Mouse (Mus musculus) forebrain, postnatal 0 days (tissue): ENCODE measurements around the gene Asic2. TPM values are rescaled to one million over a fixed set of nuclear protein-coding genes. Genes with fewer than 3 reads are reported as not detected.

Experiments
- ATAC-seq: fragments of 200-750 bp; cut with Nextera tagmentation; 2 replicates; pipeline ENCODE4 v1.8.0; 2017; ENCODE audit warnings: mild to moderate bottlenecking, moderate library complexity
- DNase-seq: peaks from one replicate; pipeline ENCODE4 v3.0.0-alpha.2; 2015
- H3K27ac ChIP-seq: fragments of 300-500 bp; sonication (generic); 2 replicates; pipeline ENCODE4 v1.5.1; 2014; ENCODE audit warnings: low read depth, mild to moderate bottlenecking, antibody characterized with exemption, low read length, moderate library complexity, mixed read lengths
- H3K27me3 ChIP-seq: fragments of 300-500 bp; sonication (generic); 2 replicates; pipeline ENCODE4 v1.6.1; 2014; ENCODE audit warnings: mild to moderate bottlenecking, low read length, mixed read lengths; ENCODE audit not compliant: insufficient read depth
- H3K36me3 ChIP-seq: fragments of 300-500 bp; sonication (generic); 2 replicates; pipeline ENCODE4 v1.6.1; 2014; ENCODE audit warnings: mild to moderate bottlenecking, moderate library complexity; ENCODE audit not compliant: insufficient read depth
- H3K4me1 ChIP-seq: fragments of 300-500 bp; sonication (generic); 2 replicates; pipeline ENCODE4 v1.6.1; 2014; ENCODE audit warnings: antibody characterized with exemption; ENCODE audit not compliant: insufficient read depth
- H3K4me2 ChIP-seq: fragments of 300-500 bp; sonication (generic); 2 replicates; pipeline ENCODE4 v1.6.1; 2014; ENCODE audit warnings: low read depth, mild to moderate bottlenecking, moderate library complexity
- H3K4me3 ChIP-seq: fragments of 300-500 bp; sonication (generic); 2 replicates; pipeline ENCODE4 v1.5.1; 2014; ENCODE audit warnings: low read depth, low read length, mixed read lengths
- H3K9ac ChIP-seq: fragments of 300-500 bp; sonication (generic); 2 replicates; pipeline ENCODE4 v1.6.1; 2014; ENCODE audit warnings: mild to moderate bottlenecking
- H3K9me3 ChIP-seq: fragments of 300-500 bp; sonication (generic); 2 replicates; pipeline ENCODE4 v1.6.1; 2016; ENCODE audit warnings: low read length
- CTCF ChIP-seq: sonication (generic); IDR thresholded peaks from 2 replicates; pipeline ENCODE4 v1.5.1; 2016; ENCODE audit warnings: antibody characterized with exemption, control low read depth, low read depth
- WGBS: fragments of 180-500 bp; shearing (Covaris S2); extraction: QIAGEN DNeasy Blood & Tissue Kit; methylation state at CpG from one replicate; pipeline ENCODE4 v1.1.7; 2014; 5-methylcytosine and 5-hydroxymethylcytosine counted together
- polyA plus RNA-seq: library from polyadenylated mRNA; unstranded; fragments of >200 nt; fragmentation: Nextera tagmentation; extraction: Ambion mirVana; gene quantifications from 2 replicates; pipeline ENCODE4 v1.2.1, GENCODE M21; 2015
- total RNA-seq: library from RNA; depleted of rRNA; stranded (reverse); fragments of >200 nt; gene quantifications from 2 replicates; pipeline ENCODE4 v1.2.3, GENCODE M21; 2014

Gene Asic2
- total and polyA plus RNA-seq, 2 experiments from 2014 or later = 15.5 to 37.2 TPM

DNA sequence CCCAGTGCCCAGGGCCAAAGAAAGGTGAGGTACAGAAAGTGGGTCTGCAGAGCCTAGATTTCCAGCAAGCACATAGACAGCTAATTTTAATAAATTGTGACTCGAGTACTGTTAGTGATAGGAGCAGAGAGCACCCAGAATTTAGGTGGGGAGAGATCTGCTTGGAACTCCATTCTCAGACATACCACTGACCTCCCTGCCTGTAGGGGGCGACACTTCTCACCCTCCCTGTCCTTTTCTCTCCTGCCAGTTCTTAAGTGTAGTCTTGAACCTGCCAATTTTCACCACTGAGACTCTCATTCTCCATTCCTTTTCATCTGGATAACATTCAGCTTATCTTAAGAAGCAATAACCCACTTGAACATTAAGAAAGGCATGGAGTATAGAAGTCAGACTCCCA, 636.3 kb downstream of the Asic2 start:
- 83% methylated on average over 2 of the region's 2 CpGs for WGBS
- no peak for TF ChIP-seq CTCF
- Histone ChIP-seq H3K9me3 (no peaks in the 10 kb centered on the region), H3K9ac (no peak overlapping the region), H3K4me1 (no peaks in the 10 kb centered on the region), H3K4me3 (no peak overlapping the region), H3K36me3 (no peaks in the 10 kb centered on the region), H3K27ac (no peak overlapping the region), H3K4me2 (no peak overlapping the region), H3K27me3 (no peaks in the 10 kb centered on the region)
- no peak for ATAC-seq
- DNase-seq = no peak

DNA sequence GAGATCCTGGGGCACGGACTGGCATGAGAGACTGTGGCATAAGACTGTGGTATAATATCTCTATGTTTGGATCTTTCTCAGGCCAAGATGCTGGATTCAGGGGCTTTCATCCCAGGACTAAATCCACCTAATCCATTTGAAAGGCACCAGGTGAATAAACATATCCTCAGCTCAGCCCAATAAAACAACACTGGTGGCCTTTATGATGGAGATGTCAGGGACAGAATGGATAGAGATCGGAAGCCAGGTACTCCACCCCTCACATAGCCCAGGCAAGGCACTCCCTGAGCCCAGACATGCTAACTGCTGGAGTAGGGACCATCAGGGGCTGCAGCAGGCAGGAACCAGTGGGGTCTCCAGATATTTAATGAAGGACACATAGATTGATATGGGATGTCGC, 637.3 kb downstream of the Asic2 start:
- no peak for TF ChIP-seq CTCF
- DNase-seq (no peak), ATAC-seq (no peak)
- H3K4me2 ChIP-seq = no peak overlapping the region
- 84% methylated on average over 3 of the region's 3 CpGs for WGBS
- no peak overlapping the region for H3K27ac ChIP-seq
- H3K27me3 ChIP-seq = no peaks in the 10 kb centered on the region
- no peaks in the 10 kb centered on the region for H3K9me3 ChIP-seq
- no peaks in the 10 kb centered on the region for H3K36me3 ChIP-seq
- H3K4me3 ChIP-seq = no peak overlapping the region
- no peaks in the 10 kb centered on the region for H3K4me1 ChIP-seq
- H3K9ac ChIP-seq = no peak overlapping the region

DNA sequence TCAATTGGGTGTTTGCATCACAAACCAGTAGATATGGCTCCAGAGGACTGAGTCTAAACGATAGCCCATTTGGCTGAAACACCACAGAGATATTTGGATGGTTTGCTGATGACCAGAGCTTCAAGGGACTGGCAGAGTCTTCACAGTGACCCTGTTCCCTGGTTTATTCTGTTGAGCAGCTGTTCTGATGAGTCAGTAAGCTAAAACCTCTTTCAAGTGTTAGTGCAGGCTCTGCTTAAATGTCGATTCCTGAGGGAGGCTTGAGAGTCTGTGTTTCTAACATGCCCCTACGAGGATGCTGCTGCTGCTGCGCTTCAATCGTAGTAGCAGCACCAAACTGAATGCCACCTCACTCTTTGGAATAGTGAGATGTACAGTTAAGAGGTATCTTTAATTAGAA, 640.2 kb downstream of the Asic2 start:
- no peak for DNase-seq
- no peaks in the 10 kb centered on the region for H3K27me3 ChIP-seq

DNA sequence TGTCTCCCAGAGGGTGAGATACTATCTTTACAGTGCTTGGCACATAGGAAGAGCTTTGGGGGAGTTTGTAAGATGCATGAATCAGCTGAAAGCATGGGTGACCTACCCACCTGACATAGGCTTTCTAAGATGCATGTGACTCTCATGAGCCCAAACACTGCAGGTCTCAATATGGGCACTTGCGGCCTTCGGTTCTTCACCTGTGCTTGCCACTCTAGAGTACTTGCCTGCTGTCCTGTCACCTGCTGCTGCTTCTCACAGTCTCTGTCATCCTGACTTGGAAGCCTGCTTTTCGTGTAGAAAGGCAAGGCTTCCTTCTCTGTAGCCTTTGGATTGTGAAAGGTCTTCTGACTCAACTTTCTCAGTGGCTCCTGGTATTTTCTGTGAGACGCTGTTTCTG, 645.1 kb downstream of the Asic2 start:
- TF ChIP-seq CTCF = no peak
- 82% methylated on average over 4 of the region's 4 CpGs for WGBS
- no peak overlapping the region for H3K4me2 ChIP-seq
- no peaks in the 10 kb centered on the region for H3K36me3 ChIP-seq
- H3K9ac ChIP-seq = no peak overlapping the region
- H3K9me3 ChIP-seq = no peaks in the 10 kb centered on the region
- H3K4me3 ChIP-seq = no peak overlapping the region
- ATAC-seq = no peak
- no peak for DNase-seq
- H3K27me3 ChIP-seq = no peaks in the 10 kb centered on the region
- H3K4me1 ChIP-seq = no peaks in the 10 kb centered on the region
- H3K27ac ChIP-seq = no peak overlapping the region

More for the DNA sequence above, 640.2 kb downstream of the Asic2 start:
- H3K4me3 ChIP-seq = no peak overlapping the region
- H3K27ac ChIP-seq = no peak overlapping the region
- TF ChIP-seq CTCF = no peak
- no peak for ATAC-seq
- whole genome bisulfite sequencing = 91% methylated on average over 5 of the region's 5 CpGs
- H3K4me2 ChIP-seq = no peak overlapping the region
- H3K36me3 ChIP-seq = no peaks in the 10 kb centered on the region
- H3K4me1 ChIP-seq = no peaks in the 10 kb centered on the region
- no peak overlapping the region for H3K9ac ChIP-seq
- H3K9me3 ChIP-seq = no peaks in the 10 kb centered on the region

DNA sequence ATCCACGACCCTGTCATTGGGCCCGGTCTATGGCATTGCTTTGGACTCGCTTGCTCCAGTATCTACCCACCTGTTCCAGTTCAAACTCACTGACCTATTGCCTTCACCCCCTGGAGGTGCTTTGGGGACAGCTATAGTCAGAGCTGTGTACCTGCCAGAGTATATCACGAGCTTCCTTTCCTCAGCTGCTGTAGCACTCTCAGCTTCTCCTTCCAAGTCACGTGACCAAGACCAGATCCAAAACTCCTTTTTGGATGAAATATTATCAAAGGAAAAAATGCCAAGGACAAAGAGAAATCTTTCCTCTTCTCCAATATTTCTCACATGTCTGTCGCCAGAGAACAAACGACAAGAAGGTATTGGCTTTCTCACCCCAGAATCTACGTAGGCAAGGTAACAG, 645.8 kb downstream of the Asic2 start:
- no peaks in the 10 kb centered on the region for H3K36me3 ChIP-seq
- TF ChIP-seq CTCF = no peak
- 84% methylated on average over 8 of the region's 8 CpGs for WGBS

DNA sequence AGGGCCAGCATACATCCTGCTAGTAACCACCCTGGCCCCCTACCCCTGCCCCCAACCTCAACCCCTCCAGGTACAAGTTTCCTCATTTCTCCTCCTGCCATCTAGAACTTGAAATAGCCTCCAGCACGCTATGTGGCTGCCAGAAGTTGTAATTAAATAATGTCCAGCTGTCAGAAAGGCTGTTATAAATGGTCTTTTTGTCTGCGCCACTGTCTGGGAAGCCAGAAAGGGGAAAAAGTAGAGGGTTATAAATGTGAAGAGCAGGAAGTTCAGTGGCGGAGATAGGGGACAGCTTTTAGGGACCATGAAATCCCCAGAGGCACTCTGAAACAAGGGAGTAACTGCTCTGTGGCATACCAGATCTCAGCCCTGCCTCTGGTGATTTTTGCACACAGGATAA, 678.2 kb downstream of the Asic2 start:
- DNase-seq = no peak
- no peak for ATAC-seq
- Histone ChIP-seq H3K36me3 (no peaks in the 10 kb centered on the region), H3K9me3 (no peaks in the 10 kb centered on the region), H3K4me3 (no peak overlapping the region), H3K27me3 (no peaks in the 10 kb centered on the region), H3K4me2 (no peak overlapping the region), H3K27ac (no peak overlapping the region), H3K4me1 (no peaks in the 10 kb centered on the region), H3K9ac (no peak overlapping the region)
- TF ChIP-seq CTCF = no peak
- 60% methylated on average over 3 of the region's 3 CpGs for WGBS

More for the DNA sequence above, 645.8 kb downstream of the Asic2 start:
- DNase-seq = peak; percentile 25
- Histone ChIP-seq H3K4me2 (no peak overlapping the region), H3K4me3 (no peak overlapping the region), H3K9ac (no peak overlapping the region), H3K27me3 (no peaks in the 10 kb centered on the region), H3K9me3 (no peaks in the 10 kb centered on the region), H3K4me1 (no peaks in the 10 kb centered on the region), H3K27ac (no peak overlapping the region; the same call in 1 of the 2 replicates)
- ATAC-seq = no peak

DNA sequence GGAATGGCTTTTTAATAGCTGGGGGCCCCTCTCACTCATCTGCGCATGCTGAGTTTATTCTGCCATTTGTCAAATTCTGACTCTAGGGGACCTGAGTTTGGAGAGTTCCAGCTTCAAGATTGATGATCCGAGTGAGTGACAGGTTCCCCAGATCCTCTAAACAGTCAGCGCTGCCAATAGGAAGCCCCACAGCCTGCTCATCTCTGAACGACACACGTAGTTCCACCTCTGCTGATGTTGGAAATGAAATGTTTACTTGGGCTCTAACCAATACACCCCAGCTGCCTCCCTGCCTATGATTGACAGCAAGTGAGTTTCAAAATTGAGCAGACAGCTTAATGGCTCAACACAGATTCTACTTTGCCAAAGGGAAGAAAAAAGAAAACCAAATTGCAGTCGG, 685.1 kb downstream of the Asic2 start:
- DNase-seq (peak; percentile 51), ATAC-seq (peak; percentile 65; the same call in 1 of the 2 replicates)
- Histone ChIP-seq H3K27ac (no peak overlapping the region), H3K27me3 (no peaks in the 10 kb centered on the region), H3K9me3 (no peaks in the 10 kb centered on the region), H3K4me2 (no peak overlapping the region), H3K4me1 (no peaks in the 10 kb centered on the region), H3K9ac (no peak overlapping the region), H3K4me3 (no peak overlapping the region), H3K36me3 (no peaks in the 10 kb centered on the region)
- TF ChIP-seq CTCF = no peak
- 44% methylated on average over 6 of the region's 6 CpGs for WGBS

DNA sequence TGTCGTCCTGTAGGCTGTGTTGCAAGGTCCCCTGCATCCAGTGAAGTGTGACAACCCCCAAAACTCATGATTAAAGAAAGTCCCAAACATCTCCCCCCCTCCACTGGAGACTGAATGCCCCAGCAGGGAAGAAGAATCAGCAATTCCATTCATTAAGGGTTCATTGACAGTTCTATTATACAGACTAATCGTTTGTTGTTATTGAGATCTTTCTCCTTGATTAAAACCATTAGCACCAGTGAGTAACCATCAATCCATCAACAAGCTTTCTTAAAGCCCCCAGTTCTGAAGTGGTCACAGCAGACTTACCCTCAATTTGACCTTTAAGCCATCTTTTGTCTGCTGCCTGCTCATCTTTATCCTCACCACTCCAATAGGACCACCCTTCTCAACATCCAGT, 688.2 kb downstream of the Asic2 start:
- DNase-seq = no peak
- no peak overlapping the region for H3K4me2 ChIP-seq
- no peaks in the 10 kb centered on the region for H3K27me3 ChIP-seq
- no peak for ATAC-seq
- H3K9ac ChIP-seq = no peak overlapping the region
- H3K9me3 ChIP-seq = no peaks in the 10 kb centered on the region
- WGBS = 13% methylated on average over 2 of the region's 2 CpGs
- H3K36me3 ChIP-seq = no peaks in the 10 kb centered on the region
- no peak overlapping the region for H3K4me3 ChIP-seq
- H3K27ac ChIP-seq = no peak overlapping the region
- TF ChIP-seq CTCF = no peak
- no peaks in the 10 kb centered on the region for H3K4me1 ChIP-seq
